Mouse (Mus musculus): Measurements from ENCODE around the gene Slco1a5.
"Not testable (repeated sequence)": the region's sequence is repeated elsewhere in the genome, so short reads cannot be mapped to it uniquely, and the experiment has no call there.

Slco1a5 gene

GRCm38 (mm10) chr6:142322881-142323280, at the start of gene Slco1a5:
Slco1a5 (minus strand) TSS chr6:142322981.
- Histone ChIP-seq H3K9me3 (ENCODE audit: low read length) (peaks cover 9% of the 10 kb centered on the region), H3K4me1 (replicated peaks; ENCODE audit: low read depth, low read length) (peaks cover 14% of the 10 kb centered on the region), H3K4me3 (replicated peaks; ENCODE audit: low read length) (no peak within 1 kb of the TSS), H3K27me3 (ENCODE audit: insufficient read depth, low read length) (no peaks in the 10 kb centered on the region), H3K36me3 (ENCODE audit: insufficient read depth, low read length) (no peaks in the 10 kb centered on the region)
- TF ChIP-seq POU5F1 (IDR thresholded peaks at IDR 0.05; ENCODE audit: borderline replicate concordance, low read length): no peak
- TF ChIP-seq CTCF (conservative IDR thresholded peaks at IDR 0.05; ENCODE audit: low read length): no peak
- TF ChIP-seq NANOG (IDR thresholded peaks at IDR 0.05; ENCODE audit: borderline replicate concordance, low read length): no peak

GRCm38 (mm10) chr6:142369568-142369967, 46.8 kb upstream of the Slco1a5 start:
- Histone ChIP-seq H3K4me1 (replicated peaks; ENCODE audit: low read depth, low read length) (no peaks in the 10 kb centered on the region), H3K27me3 (ENCODE audit: insufficient read depth, low read length) (no peaks in the 10 kb centered on the region), H3K36me3 (ENCODE audit: insufficient read depth, low read length) (peaks cover 98% of the 10 kb centered on the region), H3K9me3 (ENCODE audit: low read length) (no peaks in the 10 kb centered on the region), H3K4me3 (replicated peaks; ENCODE audit: low read length) (no peak overlapping the region)
- no peak for TF ChIP-seq NANOG (IDR thresholded peaks at IDR 0.05; ENCODE audit: borderline replicate concordance, low read length)
- no peak for TF ChIP-seq POU5F1 (IDR thresholded peaks at IDR 0.05; ENCODE audit: borderline replicate concordance, low read length)
- no peak for TF ChIP-seq CTCF (conservative IDR thresholded peaks at IDR 0.05; ENCODE audit: low read length)

- Histone ChIP-seq H3K4me3 (replicated peaks; ENCODE audit: low read length) (no peak overlapping the region), H3K27me3 (ENCODE audit: insufficient read depth, low read length) (no peaks in the 10 kb centered on the region), H3K36me3 (ENCODE audit: insufficient read depth, low read length) (peaks cover 96% of the 10 kb centered on the region), H3K4me1 (replicated peaks; ENCODE audit: low read depth, low read length) (0 out of 2 replicates have a peak, but pooled peaks cover 3% of the 10 kb centered on the region), H3K9me3 (ENCODE audit: low read length) (no peaks in the 10 kb centered on the region)
- no peak for TF ChIP-seq CTCF (conservative IDR thresholded peaks at IDR 0.05; ENCODE audit: low read length)
- no peak for TF ChIP-seq POU5F1 (IDR thresholded peaks at IDR 0.05; ENCODE audit: borderline replicate concordance, low read length)
- TF ChIP-seq NANOG (IDR thresholded peaks at IDR 0.05; ENCODE audit: borderline replicate concordance, low read length): no peak
These were observed 44.8 kb upstream of the Slco1a5 start for GRCm38 (mm10) chr6:142367565-142367964.

- Histone ChIP-seq H3K4me1 (replicated peaks; ENCODE audit: low read depth, low read length) (0 out of 2 replicates have a peak, but pooled peaks cover 3% of the 10 kb centered on the region), H3K9me3 (ENCODE audit: low read length) (no peaks in the 10 kb centered on the region), H3K27me3 (ENCODE audit: insufficient read depth, low read length) (no peaks in the 10 kb centered on the region), H3K36me3 (ENCODE audit: insufficient read depth, low read length) (peaks cover 96% of the 10 kb centered on the region), H3K4me3 (replicated peaks; ENCODE audit: low read length) (no peak overlapping the region)
- no peak for TF ChIP-seq CTCF (conservative IDR thresholded peaks at IDR 0.05; ENCODE audit: low read length)
- no peak for TF ChIP-seq NANOG (IDR thresholded peaks at IDR 0.05; ENCODE audit: borderline replicate concordance, low read length)
- no peak for TF ChIP-seq POU5F1 (IDR thresholded peaks at IDR 0.05; ENCODE audit: borderline replicate concordance, low read length)
These were observed 43.8 kb upstream of the Slco1a5 start for GRCm38 (mm10) chr6:142366473-142367018.

GRCm38 (mm10) chr6:142365742-142366472, 43.1 kb upstream of the Slco1a5 start:
- TF ChIP-seq POU5F1 (IDR thresholded peaks at IDR 0.05; ENCODE audit: borderline replicate concordance, low read length): no peak
- TF ChIP-seq NANOG (IDR thresholded peaks at IDR 0.05; ENCODE audit: borderline replicate concordance, low read length): no peak
- no peak for TF ChIP-seq CTCF (conservative IDR thresholded peaks at IDR 0.05; ENCODE audit: low read length)
- 0 out of 2 replicates have a peak, but pooled peaks cover 3% of the 10 kb centered on the region for H3K4me1 ChIP-seq (replicated peaks; ENCODE audit: low read depth, low read length)
- no peak overlapping the region for H3K4me3 ChIP-seq (replicated peaks; ENCODE audit: low read length)
- peaks cover 98% of the 10 kb centered on the region for H3K36me3 ChIP-seq (ENCODE audit: insufficient read depth, low read length)
- no peaks in the 10 kb centered on the region for H3K9me3 ChIP-seq (ENCODE audit: low read length)
- H3K27me3 ChIP-seq (ENCODE audit: insufficient read depth, low read length): no peaks in the 10 kb centered on the region

GRCm38 (mm10) chr6:142363019-142363576, 40.3 kb upstream of the Slco1a5 start:
- Histone ChIP-seq H3K4me1 (replicated peaks; ENCODE audit: low read depth, low read length) (0 out of 2 replicates have a peak, but pooled peaks cover 3% of the 10 kb centered on the region), H3K27me3 (ENCODE audit: insufficient read depth, low read length) (no peaks in the 10 kb centered on the region), H3K36me3 (ENCODE audit: insufficient read depth, low read length) (peaks cover 94% of the 10 kb centered on the region), H3K9me3 (ENCODE audit: low read length) (no peaks in the 10 kb centered on the region), H3K4me3 (replicated peaks; ENCODE audit: low read length) (no peak overlapping the region)
- no peak for TF ChIP-seq CTCF (conservative IDR thresholded peaks at IDR 0.05; ENCODE audit: low read length)
- no peak for TF ChIP-seq NANOG (IDR thresholded peaks at IDR 0.05; ENCODE audit: borderline replicate concordance, low read length)
- no peak for TF ChIP-seq POU5F1 (IDR thresholded peaks at IDR 0.05; ENCODE audit: borderline replicate concordance, low read length)

- H3K36me3 ChIP-seq (ENCODE audit: insufficient read depth, low read length): peaks cover 94% of the 10 kb centered on the region
- TF ChIP-seq CTCF (conservative IDR thresholded peaks at IDR 0.05; ENCODE audit: low read length) (no peak), NANOG (IDR thresholded peaks at IDR 0.05; ENCODE audit: borderline replicate concordance, low read length) (no peak), POU5F1 (IDR thresholded peaks at IDR 0.05; ENCODE audit: borderline replicate concordance, low read length) (no peak)
- no peak overlapping the region for H3K4me3 ChIP-seq (replicated peaks; ENCODE audit: low read length)
- H3K9me3 ChIP-seq (ENCODE audit: low read length): no peaks in the 10 kb centered on the region
- no peaks in the 10 kb centered on the region for H3K27me3 ChIP-seq (ENCODE audit: insufficient read depth, low read length)
- 0 out of 2 replicates have a peak, but pooled peaks cover 3% of the 10 kb centered on the region for H3K4me1 ChIP-seq (replicated peaks; ENCODE audit: low read depth, low read length)
These were observed 39.3 kb upstream of the Slco1a5 start for GRCm38 (mm10) chr6:142362036-142362435.

- Histone ChIP-seq H3K4me1 (replicated peaks; ENCODE audit: low read depth, low read length) (no peaks in the 10 kb centered on the region), H3K27me3 (ENCODE audit: insufficient read depth, low read length) (no peaks in the 10 kb centered on the region), H3K36me3 (ENCODE audit: insufficient read depth, low read length) (peaks cover 78% of the 10 kb centered on the region), H3K9me3 (ENCODE audit: low read length) (no peaks in the 10 kb centered on the region), H3K4me3 (replicated peaks; ENCODE audit: low read length) (no peak overlapping the region)
- TF ChIP-seq NANOG (IDR thresholded peaks at IDR 0.05; ENCODE audit: borderline replicate concordance, low read length) (no peak), CTCF (conservative IDR thresholded peaks at IDR 0.05; ENCODE audit: low read length) (no peak), POU5F1 (IDR thresholded peaks at IDR 0.05; ENCODE audit: borderline replicate concordance, low read length) (no peak)
These were observed 34.3 kb upstream of the Slco1a5 start for GRCm38 (mm10) chr6:142357106-142357505.

GRCm38 (mm10) chr6:142352099-142352498, 29.3 kb upstream of the Slco1a5 start:
- not testable (repeated sequence) for H3K4me3 ChIP-seq (replicated peaks; ENCODE audit: low read length); H3K4me1 ChIP-seq (replicated peaks; ENCODE audit: low read depth, low read length); H3K27me3 ChIP-seq (ENCODE audit: insufficient read depth, low read length); H3K9me3 ChIP-seq (ENCODE audit: low read length)
- H3K36me3 ChIP-seq (ENCODE audit: insufficient read depth, low read length): peaks cover 67% of the 10 kb centered on the region
